Mouse (Mus musculus) brain, embryonic 14.5 days (tissue): ENCODE results near the gene Hspa1l.

Experiments
- CTCF ChIP-seq: fragments of 200-500 bp; IDR thresholded peaks from 2 replicates; pipeline ENCODE4 v1.5.1; 2012; ENCODE audit warnings: inconsistent platforms, mild to moderate bottlenecking, moderate library complexity, borderline replicate concordance; ENCODE audit not compliant: insufficient read depth, insufficient read length; ENCODE audit errors: extremely low read depth
- POLR2A ChIP-seq: fragments of 200-500 bp; IDR thresholded peaks from 2 replicates; pipeline ENCODE4 v1.6.1; 2012; ENCODE audit warnings: mild to moderate bottlenecking, inconsistent platforms, borderline replicate concordance; ENCODE audit not compliant: poor library complexity, insufficient read depth, insufficient read length, severe bottlenecking; ENCODE audit errors: extremely low read depth

DNA sequence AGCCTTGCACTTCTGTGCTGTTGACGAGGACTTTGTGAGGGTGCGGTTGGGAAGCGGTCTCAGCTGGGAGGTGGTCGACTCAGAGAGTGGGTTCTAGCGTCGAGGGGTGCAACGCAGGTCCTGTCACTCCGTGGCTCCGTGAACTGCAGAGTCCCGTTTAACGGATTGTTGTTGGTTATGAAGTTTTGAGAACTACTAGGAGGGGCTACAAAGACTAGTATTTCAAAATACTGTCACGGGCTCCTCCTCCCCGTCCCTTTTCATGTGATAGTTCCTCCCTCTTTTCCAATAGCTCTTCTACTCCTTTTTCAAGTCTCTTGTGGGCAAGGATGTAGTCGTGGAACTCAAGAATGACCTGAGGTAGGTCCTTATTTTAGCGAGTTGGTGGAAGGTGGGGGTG, 9.8 kb downstream of the Hspa1l start:
- no peak for TF ChIP-seq POLR2A
- no peak for TF ChIP-seq CTCF
